Mouse (Mus musculus) E14TG2a.4 (cell line): ENCODE measurements around the gene Senp8.

Source experiments
- CTCF ChIP-seq: conservative IDR thresholded peaks from 2 replicates; pipeline ENCODE4 v1.5.1; 2014; ENCODE audit warnings: low read length
- POU5F1 ChIP-seq: IDR thresholded peaks from 2 replicates; pipeline ENCODE4 v1.6.1; 2014; ENCODE audit warnings: low read length, borderline replicate concordance

GRCm38 (mm10) chr9:59716275-59716898 lies 34.1 kb downstream of the Senp8 start:
- TF ChIP-seq CTCF (no peak), POU5F1 (no peak)
